Mouse (Mus musculus) natural killer cell, adult 2 months (primary cell): Measurements from ENCODE around the gene Tmem211.
A peak's percentile ranks its signal among the peaks of the same experiment; 100 is the strongest.

ENCODE experiments used
- DNase-seq, 2 experiments: peaks; one replicate each; pipeline ENCODE4 v3.0.0; 2022; ENCODE audit warnings: low spot score in 2 of 2

Tmem211 gene

DNA sequence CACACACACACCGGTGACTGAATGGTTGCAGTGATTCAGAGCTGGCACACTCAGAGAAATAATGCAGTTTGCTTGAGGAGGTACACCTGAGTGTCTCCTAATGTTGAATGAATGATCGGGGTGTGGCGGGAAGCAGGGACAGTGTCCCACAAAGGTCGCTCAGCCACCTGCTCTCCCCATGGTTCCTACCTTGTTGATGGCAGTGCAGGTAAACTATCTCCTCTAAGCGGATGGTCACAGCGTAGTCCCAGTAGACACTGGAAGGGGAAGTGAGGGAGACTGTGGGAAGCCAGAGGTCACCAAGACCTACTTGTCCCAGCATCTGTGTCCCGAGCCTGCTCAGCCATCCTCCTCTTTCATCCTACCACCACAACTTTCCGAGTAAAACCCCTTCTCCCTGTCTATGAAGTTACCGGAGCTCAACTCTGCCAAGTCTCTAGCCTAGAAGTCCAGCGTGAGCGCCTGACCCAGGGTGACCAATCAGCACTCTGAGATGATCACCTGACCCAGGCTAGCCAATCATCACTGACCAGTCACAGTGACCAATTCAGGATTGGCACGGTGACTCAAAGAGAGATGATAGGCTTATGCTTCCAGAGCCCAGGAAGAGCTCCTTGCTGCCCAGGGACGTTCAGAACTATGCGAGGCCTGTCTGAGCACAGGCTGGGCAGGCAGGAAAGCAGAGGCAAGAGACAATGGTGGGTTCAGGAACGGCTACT, 53.6 kb downstream of the Tmem211 start:
- no peak for DNase-seq

DNA sequence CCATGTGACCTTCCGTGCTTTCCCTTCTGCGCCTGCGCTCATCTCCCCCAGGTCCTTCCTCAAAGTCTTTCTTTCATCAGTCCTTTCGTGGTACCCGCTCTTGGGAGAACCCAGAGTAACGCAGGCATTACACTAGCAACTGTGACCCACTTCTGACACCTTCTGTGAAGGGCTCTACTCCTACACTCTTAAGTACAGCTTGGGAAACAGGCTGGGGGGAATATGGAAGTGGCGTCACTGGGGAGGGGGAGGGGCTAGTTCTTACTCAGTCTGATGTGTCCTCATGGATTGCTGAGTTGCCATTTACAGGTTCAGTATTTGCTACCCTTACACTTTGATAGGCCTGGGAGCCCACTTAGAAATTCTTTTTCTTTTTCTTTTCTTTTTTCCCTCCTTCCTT, 54.8 kb downstream of the Tmem211 start:
- no peak for DNase-seq

DNA sequence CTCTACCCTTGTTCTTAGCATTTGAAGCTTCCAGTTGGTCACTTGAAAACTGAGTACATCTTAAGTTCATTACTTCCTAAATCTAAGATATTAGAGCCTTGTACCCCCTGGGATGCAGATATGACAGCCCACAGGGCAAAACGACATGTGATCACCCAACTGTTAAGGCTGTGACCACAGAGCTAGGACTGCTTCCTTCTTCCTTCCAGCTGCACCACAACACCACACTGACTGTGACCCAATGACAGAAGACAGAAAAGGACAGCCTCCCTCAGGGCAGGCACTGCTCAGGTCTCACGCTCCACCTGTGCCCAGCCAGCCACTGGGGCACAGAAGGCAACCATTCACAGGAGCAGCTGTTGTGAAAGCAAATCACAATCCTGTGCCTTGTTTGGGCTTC, 57.0 kb downstream of the Tmem211 start:
- DNase-seq: peak in 1 of 2 experiments; percentile 34

DNA sequence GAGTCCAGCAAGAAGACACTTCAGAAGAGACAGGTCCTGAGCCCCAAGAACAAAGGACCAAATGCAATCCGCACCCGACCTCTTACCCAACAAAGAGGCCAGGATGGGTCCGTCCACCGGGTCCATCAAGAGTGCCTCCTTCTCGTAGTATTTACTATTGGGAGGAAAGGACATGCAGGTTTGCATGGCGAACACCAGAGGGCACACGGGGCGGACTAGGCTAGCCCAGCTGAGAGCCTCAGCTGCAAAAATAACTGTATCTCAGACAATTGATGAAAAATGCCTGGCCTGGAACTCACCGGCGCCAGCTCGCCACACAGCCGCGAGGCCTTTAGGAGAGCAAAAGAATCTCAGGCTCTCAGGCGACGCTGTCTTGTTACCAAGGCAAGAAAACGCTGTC, 58.8 kb downstream of the Tmem211 start:
- DNase-seq: no peak

DNA sequence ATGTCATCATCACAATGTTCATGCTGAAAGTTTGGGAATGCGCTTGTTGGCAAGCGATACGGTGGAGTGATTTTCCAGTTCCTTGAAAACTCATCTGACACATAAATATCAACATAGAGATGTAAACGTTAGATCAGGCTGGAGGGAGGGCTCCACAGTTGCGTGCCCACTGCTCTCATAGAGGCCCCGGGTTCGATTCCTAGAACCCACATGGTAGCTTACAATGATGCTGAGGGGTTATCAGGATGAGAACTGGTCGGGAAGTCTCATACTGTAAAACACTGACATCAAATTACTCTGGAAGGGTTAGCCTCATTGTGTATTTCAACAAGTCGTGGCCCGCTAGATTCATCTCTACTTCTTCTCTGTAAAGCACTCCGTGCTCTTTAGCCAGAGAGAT, 59.3 kb downstream of the Tmem211 start:
- no peak for DNase-seq

DNA sequence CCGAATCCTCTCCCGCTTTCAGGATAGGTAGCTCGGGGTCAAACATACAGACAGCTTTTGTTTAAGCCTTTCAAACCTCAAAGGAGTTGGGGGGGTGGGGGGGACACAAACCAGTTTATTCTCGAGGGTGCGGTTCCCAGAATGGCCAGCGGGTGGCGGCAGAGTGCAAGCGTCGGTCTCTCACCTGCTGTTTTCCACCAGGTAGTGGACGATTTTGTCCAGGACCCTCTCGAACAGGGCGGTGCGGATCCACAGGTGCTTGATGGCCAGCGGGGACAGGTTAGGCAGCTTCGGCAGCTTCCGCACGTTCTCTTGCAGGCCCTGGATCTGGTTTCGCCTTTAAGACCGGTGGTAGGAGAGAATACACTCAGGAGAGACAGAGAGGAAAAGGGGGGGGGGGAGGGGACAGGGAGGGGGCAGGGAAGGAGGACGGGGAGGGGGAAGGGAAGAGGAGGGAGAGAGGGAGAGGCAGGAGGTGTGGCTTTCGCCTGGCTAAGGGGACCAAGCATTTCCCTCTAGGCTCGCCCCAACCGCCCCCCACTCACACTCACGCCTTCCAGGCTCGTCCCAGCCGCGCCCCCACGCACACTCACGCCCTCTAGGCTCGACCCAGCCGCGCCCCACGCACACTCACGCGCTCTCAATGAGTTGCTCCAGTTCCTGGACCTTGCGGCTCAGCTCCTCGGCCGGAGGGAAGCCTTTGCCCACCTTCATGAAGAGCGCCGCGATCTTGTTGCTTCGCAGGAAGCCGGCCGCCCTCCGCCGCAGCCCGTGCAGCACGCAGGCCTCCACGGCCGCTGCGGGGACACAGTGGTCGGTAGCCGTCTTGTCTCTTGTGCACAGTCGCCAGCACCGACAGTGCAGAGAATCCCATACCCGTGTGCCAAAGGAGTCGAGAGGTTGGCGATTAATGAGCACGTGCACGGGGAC, 60.1 kb downstream of the Tmem211 start:
- DNase-seq: peak; percentile 13 to 37

DNA sequence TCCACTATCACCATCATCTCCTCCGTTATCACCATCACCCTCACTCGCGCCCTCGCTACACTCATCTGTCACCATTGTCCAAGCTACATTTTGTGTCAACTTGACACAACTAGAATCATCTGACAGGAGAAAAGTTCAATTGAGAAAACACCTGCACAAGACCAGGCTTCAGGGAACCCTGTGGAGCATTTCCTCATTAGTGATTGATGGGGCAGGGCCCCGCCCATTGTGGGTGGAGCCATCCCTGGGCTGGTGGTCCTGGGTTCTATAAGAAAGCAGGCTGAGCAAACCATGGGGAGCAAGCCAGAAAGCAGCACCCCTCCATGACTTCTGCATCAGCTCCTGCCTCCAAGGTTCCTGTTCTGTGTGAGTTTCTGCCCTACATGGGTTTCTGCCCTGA, 61.1 kb downstream of the Tmem211 start:
- no peak for DNase-seq

DNA sequence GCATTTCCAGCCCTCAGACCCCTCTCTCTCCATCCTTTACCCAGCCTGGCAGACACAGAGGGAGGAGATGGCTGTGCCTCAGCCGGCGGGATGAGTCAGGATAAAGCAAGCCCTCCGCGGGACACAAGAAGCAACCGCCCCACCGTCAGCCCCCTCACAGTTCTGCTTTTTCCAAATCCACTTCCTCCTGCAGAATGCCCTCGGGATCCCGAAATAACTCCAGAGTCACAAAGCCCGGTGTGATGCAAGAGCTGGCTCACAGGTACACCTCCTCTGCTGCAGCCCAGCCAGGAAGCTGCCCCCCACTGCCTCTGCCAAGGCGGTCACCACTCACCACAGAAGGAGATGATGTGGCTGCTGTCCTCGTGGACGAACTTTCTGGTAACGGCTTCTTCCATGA, 61.8 kb downstream of the Tmem211 start:
- DNase-seq: no peak
